Mouse (Mus musculus) kidney, embryonic 14.5 days (tissue): ENCODE measurements at regions not wholly inside any gene's neighbourhood (a gene's known extent, or its start where the extent isn't known, plus 50 kb on each side); places are given as distances from the start of the nearest gene placed in this dataset.

Source experiments
- ATAC-seq: fragments of 200-750 bp; cut with Nextera tagmentation; 2 replicates; pipeline ENCODE4 v1.8.0; 2017; ENCODE audit warnings: moderate number of reproducible peaks, mild to moderate bottlenecking, moderate TSS enrichment, moderate library complexity; ENCODE audit not compliant: low FRiP score, low TSS enrichment
- H3K27ac ChIP-seq: fragments of 300-500 bp; sonication (generic); 2 replicates; pipeline ENCODE4 v1.5.1; 2014; ENCODE audit warnings: low read depth, mild to moderate bottlenecking, low read length, moderate library complexity, mixed read lengths
- H3K27me3 ChIP-seq: fragments of 300-500 bp; sonication (generic); 2 replicates; pipeline ENCODE4 v1.6.1; 2014; ENCODE audit warnings: mild to moderate bottlenecking, low read length; ENCODE audit not compliant: control insufficient read depth, insufficient read depth
- H3K36me3 ChIP-seq: fragments of 300-500 bp; sonication (generic); 2 replicates; pipeline ENCODE4 v1.6.1; 2014; ENCODE audit warnings: low read length, mixed read lengths; ENCODE audit not compliant: control insufficient read depth, insufficient read depth
- H3K4me1 ChIP-seq: fragments of 300-500 bp; sonication (generic); 2 replicates; pipeline ENCODE4 v1.6.1; 2014; ENCODE audit warnings: low read length, mixed read lengths; ENCODE audit not compliant: control insufficient read depth, insufficient read depth
- H3K4me2 ChIP-seq: fragments of 300-500 bp; sonication (generic); replicated peaks from 2 replicates; pipeline ENCODE4 v1.6.1; 2014; ENCODE audit warnings: low read depth, mild to moderate bottlenecking, low read length
- H3K4me3 ChIP-seq: fragments of 300-500 bp; sonication (generic); 2 replicates; pipeline ENCODE4 v1.5.1; 2014; ENCODE audit warnings: mild to moderate bottlenecking, low read length
- H3K9ac ChIP-seq: fragments of 300-500 bp; sonication (generic); 2 replicates; pipeline ENCODE4 v1.6.1; 2014; ENCODE audit warnings: low read depth, mild to moderate bottlenecking, low read length, moderate library complexity
- H3K9me3 ChIP-seq: fragments of 300-500 bp; sonication (generic); 2 replicates; pipeline ENCODE4 v1.6.1; 2016; ENCODE audit warnings: low read length; ENCODE audit not compliant: control insufficient read depth
- WGBS: fragments of 180-500 bp; shearing (Covaris S2); extraction: QIAGEN DNeasy Blood & Tissue Kit; methylation state at CpG from one replicate; pipeline ENCODE4 v1.1.7; 2014; 5-methylcytosine and 5-hydroxymethylcytosine counted together

- no peak overlapping the region for H3K4me2 ChIP-seq
- WGBS = 81% methylated on average over 2 of the region's 2 CpGs
- no peak overlapping the region for H3K9ac ChIP-seq
- H3K27me3 ChIP-seq = no peaks in the 10 kb centered on the region
- H3K9me3 ChIP-seq = no peaks in the 10 kb centered on the region
- H3K4me3 ChIP-seq = no peak overlapping the region
- ATAC-seq = no peak
- H3K4me1 ChIP-seq = no peaks in the 10 kb centered on the region
- H3K36me3 ChIP-seq = no peaks in the 10 kb centered on the region
- H3K27ac ChIP-seq = no peak overlapping the region
These were observed 372.1 kb upstream of the Man1a start for GRCm38 (mm10) chr10:54448352-54449043.

GRCm38 (mm10) chr10:54403223-54403926, 327.0 kb upstream of the Man1a start:
- H3K9ac ChIP-seq = no peak overlapping the region
- H3K36me3 ChIP-seq = no peaks in the 10 kb centered on the region
- H3K27me3 ChIP-seq = no peaks in the 10 kb centered on the region
- H3K27ac ChIP-seq = no peak overlapping the region
- H3K9me3 ChIP-seq = no peaks in the 10 kb centered on the region
- no peaks in the 10 kb centered on the region for H3K4me1 ChIP-seq
- no peak overlapping the region for H3K4me2 ChIP-seq
- peak; percentile 39; the same call in 1 of the 2 replicates for ATAC-seq
- WGBS = 43% methylated on average over 5 of the region's 5 CpGs
- no peak overlapping the region for H3K4me3 ChIP-seq

GRCm38 (mm10) chr10:54383751-54384150, 307.3 kb upstream of the Man1a start:
- Histone ChIP-seq H3K4me2 (no peak overlapping the region), H3K27ac (no peak overlapping the region), H3K36me3 (no peaks in the 10 kb centered on the region), H3K9ac (no peak overlapping the region), H3K4me1 (no peaks in the 10 kb centered on the region), H3K4me3 (no peak overlapping the region), H3K27me3 (no peaks in the 10 kb centered on the region), H3K9me3 (no peaks in the 10 kb centered on the region)
- no peak for ATAC-seq
- WGBS = 91% methylated on average over 2 of the region's 2 CpGs

GRCm38 (mm10) chr10:54381530-54381929, 305.1 kb upstream of the Man1a start:
- Histone ChIP-seq H3K4me1 (no peaks in the 10 kb centered on the region), H3K36me3 (no peaks in the 10 kb centered on the region), H3K27ac (no peak overlapping the region), H3K4me2 (no peak overlapping the region), H3K27me3 (no peaks in the 10 kb centered on the region), H3K4me3 (no peak overlapping the region), H3K9me3 (no peaks in the 10 kb centered on the region), H3K9ac (no peak overlapping the region)
- 89% methylated on average over 2 of the region's 2 CpGs for WGBS
- no peak for ATAC-seq

- no peaks in the 10 kb centered on the region for H3K36me3 ChIP-seq
- no peaks in the 10 kb centered on the region for H3K27me3 ChIP-seq
- no peak overlapping the region for H3K9ac ChIP-seq
- H3K9me3 ChIP-seq = no peaks in the 10 kb centered on the region
- no peak overlapping the region for H3K27ac ChIP-seq
- WGBS = 93% methylated on average over 3 of the region's 3 CpGs
- no peaks in the 10 kb centered on the region for H3K4me1 ChIP-seq
- no peak for ATAC-seq
- H3K4me3 ChIP-seq = no peak overlapping the region
- no peak overlapping the region for H3K4me2 ChIP-seq
These were observed 292.7 kb upstream of the Man1a start for GRCm38 (mm10) chr10:54369158-54369557.

GRCm38 (mm10) chr10:54365315-54365714, 288.9 kb upstream of the Man1a start:
- ATAC-seq = no peak
- 60% methylated on average over 4 of the region's 4 CpGs for WGBS

GRCm38 (mm10) chr10:54337234-54337633, 260.8 kb upstream of the Man1a start:
- Histone ChIP-seq H3K4me2 (no peak overlapping the region), H3K9ac (no peak overlapping the region), H3K4me3 (no peak overlapping the region), H3K36me3 (no peaks in the 10 kb centered on the region), H3K9me3 (no peaks in the 10 kb centered on the region), H3K27ac (no peak overlapping the region), H3K27me3 (no peaks in the 10 kb centered on the region), H3K4me1 (no peaks in the 10 kb centered on the region)
- 80% methylated on average over 4 of the region's 4 CpGs for WGBS
- no peak for ATAC-seq

More at GRCm38 (mm10) chr10:54365315-54365714, 288.9 kb upstream of the Man1a start:
- H3K4me3 ChIP-seq = no peak overlapping the region
- H3K4me2 ChIP-seq = no peak overlapping the region
- no peaks in the 10 kb centered on the region for H3K36me3 ChIP-seq
- H3K9me3 ChIP-seq = no peaks in the 10 kb centered on the region
- no peak overlapping the region for H3K27ac ChIP-seq
- no peaks in the 10 kb centered on the region for H3K27me3 ChIP-seq
- no peaks in the 10 kb centered on the region for H3K4me1 ChIP-seq
- no peak overlapping the region for H3K9ac ChIP-seq
